Comparison of ENCODE assay signal across 9 mouse cellular contexts in the genomic region with DNA sequence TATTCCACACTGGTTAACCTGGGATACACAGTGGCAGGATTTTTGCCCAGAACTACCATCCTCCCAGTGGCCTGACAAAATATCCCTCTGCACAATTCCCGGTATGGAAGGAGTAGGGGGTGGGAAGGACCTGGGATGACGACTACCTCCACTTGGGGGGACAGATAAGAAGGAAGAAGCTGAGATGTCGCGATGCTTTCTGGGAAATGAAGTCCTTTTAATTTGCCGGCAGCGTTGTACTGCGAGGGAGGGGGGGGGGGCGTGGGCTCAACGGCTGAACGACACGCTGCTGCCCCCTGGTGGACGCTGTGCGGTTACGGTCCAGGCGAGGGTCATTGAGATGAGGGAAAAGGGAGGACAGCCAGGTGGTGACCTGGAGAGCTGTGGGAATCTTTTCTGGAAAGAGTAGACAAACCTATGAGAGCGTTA. TPM values are rescaled to one million over a fixed set of nuclear protein-coding genes. Genes with fewer than 3 reads are reported as not detected.
DNase-seq lines count a peak whose midpoint lies in the region; ATAC-seq and TF ChIP-seq lines count a peak whose summit lies in the region.
"Had no signal": no experiment of that assay in that cellular context is flagged by ENCODE, and none has a peak within 500 bp of the region (broad histone marks: within the 10 kb centered on the region; RNA-seq: fewer than 3 reads in every experiment).

No protein-coding gene starts in this region.

- H3K9ac ChIP-seq in midbrain, postnatal 0 days (replicated peaks; ENCODE audit: low read length, poor library complexity, severe bottlenecking) = no peak overlapping the region

- no peaks in the 10 kb centered on the region for H3K36me3 ChIP-seq in midbrain, postnatal 0 days (ENCODE audit: insufficient read depth, low read length)

- no peaks in the 10 kb centered on the region for H3K27me3 ChIP-seq in midbrain, postnatal 0 days (ENCODE audit: insufficient read depth, low read length)

- peak overlapping the region; percentile 41 for H3K4me2 ChIP-seq in midbrain, postnatal 0 days (ENCODE audit: low read depth, low read length, poor library complexity, severe bottlenecking)

- ATAC-seq in granulocyte monocyte progenitor cell, adult 5-6 weeks (replicated peaks; ENCODE audit: poor library complexity, severe bottlenecking) = peak; percentile 64
- ATAC-seq in midbrain, postnatal 0 days (ENCODE audit: low FRiP score) = peak; percentile 75

- peaks cover 3% of the 10 kb centered on the region; the same call in 1 of the 2 replicates for H3K4me1 ChIP-seq in cortical plate, adult 2 months (ENCODE audit: control insufficient read depth, insufficient read depth, low read length)
- no peaks in the 10 kb centered on the region for H3K4me1 ChIP-seq in midbrain, postnatal 0 days (ENCODE audit: insufficient read depth, low read length)

- TF ChIP-seq POLR2A in cortical plate, adult 2 months (IDR thresholded peaks at IDR 0.05; ENCODE audit: extremely low read depth, insufficient read depth, low read length) = 0 out of 2 replicates have a peak, but pooled peaks have one; percentile 18

- 1% methylated on average over 16 of the region's 16 CpGs for WGBS in midbrain, postnatal 0 days

- H3K9me3 ChIP-seq in midbrain, postnatal 0 days (ENCODE audit: low read length) = no peaks in the 10 kb centered on the region

- no peak overlapping the region for H3K27ac ChIP-seq in cortical plate, adult 2 months (ENCODE audit: insufficient read depth, low read length)
- peak overlapping the region; percentile 67 for H3K27ac ChIP-seq in midbrain, postnatal 0 days (ENCODE audit: low read depth, low read length)

- peak; percentile 72 for TF ChIP-seq CTCF in cortical plate, adult 2 months (IDR thresholded peaks at IDR 0.05; ENCODE audit: extremely low read depth, insufficient read depth, low read length)
- peak; percentile 98 for TF ChIP-seq CTCF in midbrain, postnatal 0 days (IDR thresholded peaks at IDR 0.05)

- H3K4me3 ChIP-seq in cortical plate, adult 2 months (ENCODE audit: insufficient read depth, low read length) = no peak overlapping the region; the same call in 1 of the 2 replicates
- H3K4me3 ChIP-seq in midbrain, postnatal 0 days (ENCODE audit: low read depth, low read length) = no peak overlapping the region

- peak; percentile 81 to 82 for DNase-seq in B cell, adult 2 months
- DNase-seq in adipocyte (ENCODE audit: low spot score) (peak; percentile 81), liver (peak; percentile 84)
- DNase-seq in kidney, adult 11 months = peak; percentile 46
- peak; percentile 92 for DNase-seq in midbrain, postnatal 0 days (ENCODE audit: low spot score)
- peak; percentile 66 to 92 for DNase-seq in spleen, postnatal 4 days (ENCODE audit: low spot score in 2 of 2)

RNA-seq across cellular contexts. Expression of a gene that starts 15.0 kb away (rescaled TPM):
- polyA plus RNA-seq in cortical plate, adult 2 months (2012; rRNA removed) = 152 and 157 TPM in 2 replicates
- total RNA-seq in granulocyte monocyte progenitor cell, adult 5-6 weeks (2014; fragmentation: Nextera tagmentation) = 79.3 and 81.3 TPM in 2 replicates
- 62.3 and 79.3 TPM in 2 replicates for total RNA-seq in granulocyte monocyte progenitor cell, adult 5-6 weeks (2017)
- total RNA-seq in midbrain, postnatal 0 days (2014; rRNA removed) = 93.3 and 126 TPM in 2 replicates
- polyA plus RNA-seq in midbrain, postnatal 0 days (2015; fragmentation: Nextera tagmentation; extraction: Ambion mirVana) = 190 and 196 TPM in 2 replicates

RNA-seq across cellular contexts. Expression of a gene that starts 15.3 kb away (rescaled TPM):
- 136 and 139 TPM in 2 replicates for polyA plus RNA-seq in cortical plate, adult 2 months (2012; rRNA removed)
- 113 and 115 TPM in 2 replicates for total RNA-seq in granulocyte monocyte progenitor cell, adult 5-6 weeks (2014; fragmentation: Nextera tagmentation)
- total RNA-seq in granulocyte monocyte progenitor cell, adult 5-6 weeks (2017) = 48.2 and 53.7 TPM in 2 replicates
- total RNA-seq in midbrain, postnatal 0 days (2014; rRNA removed) = 127 and 149 TPM in 2 replicates
- polyA plus RNA-seq in midbrain, postnatal 0 days (2015; fragmentation: Nextera tagmentation; extraction: Ambion mirVana) = 483 and 527 TPM in 2 replicates

RNA-seq across cellular contexts. Expression of a gene that starts 18.1 kb away (rescaled TPM):
- polyA plus RNA-seq in cortical plate, adult 2 months (2012; rRNA removed) = 254 and 279 TPM in 2 replicates
- total RNA-seq in granulocyte monocyte progenitor cell, adult 5-6 weeks (2014; fragmentation: Nextera tagmentation) = 236 and 240 TPM in 2 replicates
- 176 and 196 TPM in 2 replicates for total RNA-seq in granulocyte monocyte progenitor cell, adult 5-6 weeks (2017)
- 201 and 272 TPM in 2 replicates for total RNA-seq in midbrain, postnatal 0 days (2014; rRNA removed)
- polyA plus RNA-seq in midbrain, postnatal 0 days (2015; fragmentation: Nextera tagmentation; extraction: Ambion mirVana) = 58.0 and 62.4 TPM in 2 replicates

RNA-seq across cellular contexts. Expression of a gene that starts 18.8 kb away (rescaled TPM):
- polyA plus RNA-seq in cortical plate, adult 2 months (2012; rRNA removed) = 0.15 TPM in 1 of 2 replicates, not detected in the other
- not detected in 2 replicates for total RNA-seq in granulocyte monocyte progenitor cell, adult 5-6 weeks (2014; fragmentation: Nextera tagmentation)
- not detected in 2 replicates for total RNA-seq in granulocyte monocyte progenitor cell, adult 5-6 weeks (2017)
- total RNA-seq in midbrain, postnatal 0 days (2014; rRNA removed) = not detected in 2 replicates
- polyA plus RNA-seq in midbrain, postnatal 0 days (2015; fragmentation: Nextera tagmentation; extraction: Ambion mirVana) = not detected in 2 replicates
- polyA plus RNA-seq: gonadal fat pad, adult 2 months had no signal

RNA-seq across cellular contexts. Expression of a gene that starts 32.8 kb away (rescaled TPM):
- 7.4 TPM in 2 replicates for polyA plus RNA-seq in cortical plate, adult 2 months (2012; rRNA removed)
- not detected in 2 replicates for total RNA-seq in granulocyte monocyte progenitor cell, adult 5-6 weeks (2014; fragmentation: Nextera tagmentation)
- 1.5 TPM in 1 of 2 replicates, not detected in the other for total RNA-seq in granulocyte monocyte progenitor cell, adult 5-6 weeks (2017)
- total RNA-seq in midbrain, postnatal 0 days (2014; rRNA removed) = not detected in 2 replicates
- 7.3 and 8.8 TPM in 2 replicates for polyA plus RNA-seq in midbrain, postnatal 0 days (2015; fragmentation: Nextera tagmentation; extraction: Ambion mirVana)
